Mouse (Mus musculus) hindbrain, embryonic 16.5 days (tissue): ENCODE data around the gene Zbtb16. TPM values are rescaled to one million over a fixed set of nuclear protein-coding genes. Genes with fewer than 3 reads are reported as not detected.

Experiments
- ATAC-seq: fragments of 200-750 bp; cut with Nextera tagmentation; 2 replicates; pipeline ENCODE4 v1.8.0; 2017; ENCODE audit warnings: moderate TSS enrichment, moderate library complexity
- H3K27ac ChIP-seq: fragments of 300-500 bp; sonication (generic); 2 replicates; pipeline ENCODE4 v1.5.1; 2014; ENCODE audit warnings: low read depth, mild to moderate bottlenecking, control low read depth, low read length, moderate library complexity
- H3K27me3 ChIP-seq: fragments of 300-500 bp; sonication (generic); replicated peaks from 2 replicates; pipeline ENCODE4 v1.6.1; 2014; ENCODE audit warnings: low read length; ENCODE audit not compliant: control insufficient read depth, insufficient read depth
- H3K36me3 ChIP-seq: fragments of 300-500 bp; sonication (generic); 2 replicates; pipeline ENCODE4 v1.6.1; 2014; ENCODE audit warnings: mild to moderate bottlenecking, low read length, moderate library complexity, mixed read lengths; ENCODE audit not compliant: control insufficient read depth, insufficient read depth
- H3K4me1 ChIP-seq: fragments of 300-500 bp; sonication (generic); 2 replicates; pipeline ENCODE4 v1.6.1; 2014; ENCODE audit warnings: low read depth, low read length; ENCODE audit not compliant: control insufficient read depth, insufficient read depth
- H3K4me2 ChIP-seq: fragments of 300-500 bp; sonication (generic); 2 replicates; pipeline ENCODE4 v1.6.1; 2014; ENCODE audit warnings: mild to moderate bottlenecking, low read length, control low read depth, moderate library complexity
- H3K4me3 ChIP-seq: fragments of 300-500 bp; sonication (generic); 2 replicates; pipeline ENCODE4 v1.5.1; 2014; ENCODE audit warnings: mild to moderate bottlenecking, low read length, control low read depth, moderate library complexity
- H3K9ac ChIP-seq: fragments of 300-500 bp; sonication (generic); 2 replicates; pipeline ENCODE4 v1.6.1; 2014; ENCODE audit warnings: low read depth, mild to moderate bottlenecking, control low read depth, low read length, moderate library complexity
- H3K9me3 ChIP-seq: fragments of 300-500 bp; sonication (generic); 2 replicates; pipeline ENCODE4 v1.6.1; 2014; ENCODE audit warnings: mild to moderate bottlenecking, low read length, moderate library complexity; ENCODE audit not compliant: control insufficient read depth
- whole genome bisulfite sequencing: fragments of 180-500 bp; shearing (Covaris S2); extraction: QIAGEN DNeasy Blood & Tissue Kit; methylation state at CpG from one replicate; pipeline ENCODE4 v1.1.7; 2014; 5-methylcytosine and 5-hydroxymethylcytosine counted together
- polyA plus RNA-seq: library from polyadenylated mRNA; unstranded; fragments of >200 nt; fragmentation: Nextera tagmentation; extraction: Ambion mirVana; gene quantifications from 2 replicates; pipeline ENCODE4 v1.2.1, GENCODE M21; 2015

The Zbtb16 gene
- polyA plus RNA-seq, 1 experiment from 2014 or later: 8.4 TPM

- no peaks in the 10 kb centered on the region for H3K27me3 ChIP-seq
- H3K4me3 ChIP-seq: no peak overlapping the region
- no peaks in the 10 kb centered on the region for H3K36me3 ChIP-seq
- no peak overlapping the region for H3K4me2 ChIP-seq
- 82% methylated on average over 9 of the region's 9 CpGs for WGBS
- H3K4me1 ChIP-seq: peaks cover 6% of the 10 kb centered on the region
- H3K9me3 ChIP-seq: no peaks in the 10 kb centered on the region
- no peak for ATAC-seq
- no peak overlapping the region for H3K9ac ChIP-seq
- H3K27ac ChIP-seq: no peak overlapping the region
These were observed 14.6 kb downstream of the Zbtb16 start for GRCm38 (mm10) chr9:48821431-48821830.

GRCm38 (mm10) chr9:48820791-48821190 lies 15.2 kb downstream of the Zbtb16 start:
- H3K9me3 ChIP-seq: no peaks in the 10 kb centered on the region
- no peak overlapping the region for H3K4me3 ChIP-seq
- peaks cover 6% of the 10 kb centered on the region for H3K4me1 ChIP-seq
- no peak for ATAC-seq
- H3K27me3 ChIP-seq: no peaks in the 10 kb centered on the region
- H3K9ac ChIP-seq: no peak overlapping the region
- H3K27ac ChIP-seq: no peak overlapping the region
- WGBS: 35% methylated on average over 3 of the region's 3 CpGs
- H3K4me2 ChIP-seq: no peak overlapping the region
- H3K36me3 ChIP-seq: no peaks in the 10 kb centered on the region

- Histone ChIP-seq H3K4me1 (peaks cover 6% of the 10 kb centered on the region), H3K36me3 (no peaks in the 10 kb centered on the region), H3K4me2 (no peak overlapping the region), H3K9ac (no peak overlapping the region), H3K27ac (no peak overlapping the region), H3K27me3 (no peaks in the 10 kb centered on the region), H3K4me3 (no peak overlapping the region), H3K9me3 (no peaks in the 10 kb centered on the region)
- ATAC-seq: no peak
- 93% methylated on average over 10 of the region's 10 CpGs for WGBS
These were observed 16.3 kb downstream of the Zbtb16 start for GRCm38 (mm10) chr9:48819695-48820094.

- Histone ChIP-seq H3K4me1 (peaks cover 9% of the 10 kb centered on the region), H3K4me3 (no peak overlapping the region), H3K4me2 (no peak overlapping the region), H3K9me3 (no peaks in the 10 kb centered on the region), H3K36me3 (no peaks in the 10 kb centered on the region), H3K27me3 (no peaks in the 10 kb centered on the region), H3K9ac (no peak overlapping the region), H3K27ac (no peak overlapping the region)
- ATAC-seq: no peak
- 80% methylated on average over 3 of the region's 3 CpGs for WGBS
These were observed 16.9 kb downstream of the Zbtb16 start for GRCm38 (mm10) chr9:48819137-48819536.

GRCm38 (mm10) chr9:48817907-48818306 lies 18.1 kb downstream of the Zbtb16 start:
- H3K36me3 ChIP-seq: no peaks in the 10 kb centered on the region
- no peak for ATAC-seq
- WGBS: 87% methylated on average over 4 of the region's 4 CpGs

GRCm38 (mm10) chr9:48817399-48817793 lies 18.6 kb downstream of the Zbtb16 start:
- H3K36me3 ChIP-seq: no peaks in the 10 kb centered on the region
- no peak overlapping the region for H3K27ac ChIP-seq
- WGBS: 91% methylated on average over 7 of the region's 7 CpGs
- H3K4me1 ChIP-seq: peaks cover 3% of the 10 kb centered on the region; the same call in 1 of the 2 replicates
- no peaks in the 10 kb centered on the region for H3K9me3 ChIP-seq
- H3K4me3 ChIP-seq: no peak overlapping the region
- H3K4me2 ChIP-seq: no peak overlapping the region
- H3K27me3 ChIP-seq: no peaks in the 10 kb centered on the region
- ATAC-seq: no peak
- H3K9ac ChIP-seq: no peak overlapping the region

More at GRCm38 (mm10) chr9:48817907-48818306, 18.1 kb downstream of the Zbtb16 start:
- no peak overlapping the region for H3K27ac ChIP-seq
- no peaks in the 10 kb centered on the region for H3K27me3 ChIP-seq
- no peaks in the 10 kb centered on the region for H3K9me3 ChIP-seq
- H3K4me1 ChIP-seq: peaks cover 4% of the 10 kb centered on the region
- no peak overlapping the region for H3K4me3 ChIP-seq
- no peak overlapping the region for H3K9ac ChIP-seq
- no peak overlapping the region for H3K4me2 ChIP-seq

GRCm38 (mm10) chr9:48816678-48817398 lies 19.2 kb downstream of the Zbtb16 start:
- ATAC-seq: no peak
- Histone ChIP-seq H3K4me1 (peaks cover 3% of the 10 kb centered on the region; the same call in 1 of the 2 replicates), H3K4me2 (no peak overlapping the region), H3K36me3 (no peaks in the 10 kb centered on the region), H3K27ac (no peak overlapping the region), H3K9ac (no peak overlapping the region), H3K4me3 (no peak overlapping the region), H3K9me3 (no peaks in the 10 kb centered on the region), H3K27me3 (no peaks in the 10 kb centered on the region)
- 54% methylated on average over 10 of the region's 10 CpGs for WGBS

GRCm38 (mm10) chr9:48816157-48816556 lies 19.9 kb downstream of the Zbtb16 start:
- Histone ChIP-seq H3K4me2 (no peak overlapping the region), H3K4me1 (peaks cover 3% of the 10 kb centered on the region; the same call in 1 of the 2 replicates), H3K27ac (no peak overlapping the region), H3K4me3 (no peak overlapping the region), H3K36me3 (no peaks in the 10 kb centered on the region), H3K9me3 (no peaks in the 10 kb centered on the region), H3K27me3 (no peaks in the 10 kb centered on the region), H3K9ac (no peak overlapping the region)
- WGBS: 93% methylated on average over 9 of the region's 9 CpGs
- no peak for ATAC-seq

- H3K36me3 ChIP-seq: no peaks in the 10 kb centered on the region
- WGBS: 86% methylated on average over 12 of the region's 12 CpGs
- no peak overlapping the region for H3K27ac ChIP-seq
- no peak overlapping the region for H3K9ac ChIP-seq
- no peak overlapping the region for H3K4me2 ChIP-seq
- no peaks in the 10 kb centered on the region for H3K27me3 ChIP-seq
- no peaks in the 10 kb centered on the region for H3K9me3 ChIP-seq
- ATAC-seq: no peak
- H3K4me3 ChIP-seq: no peak overlapping the region
- H3K4me1 ChIP-seq: peaks cover 3% of the 10 kb centered on the region; the same call in 1 of the 2 replicates
These were observed 21.0 kb downstream of the Zbtb16 start for GRCm38 (mm10) chr9:48814881-48815495.
